Mouse (Mus musculus) midbrain, embryonic 11.5 days (tissue): ENCODE data around the gene Stx8. TPM values are rescaled to one million over a fixed set of nuclear protein-coding genes. Genes with fewer than 3 reads are reported as not detected.

ENCODE experiments used
- ATAC-seq: fragments of 200-750 bp; cut with Nextera tagmentation; 2 replicates; pipeline ENCODE4 v1.8.0; 2017; ENCODE audit warnings: moderate TSS enrichment, moderate library complexity; ENCODE audit not compliant: low FRiP score
- DNase-seq: peaks from one replicate; pipeline ENCODE4 v3.0.0; 2015; ENCODE audit warnings: low spot score; ENCODE audit errors: missing footprints
- H3K27ac ChIP-seq: fragments of 300-500 bp; sonication (generic); 2 replicates; pipeline ENCODE4 v1.5.1; 2014; ENCODE audit warnings: low read depth, low read length
- H3K27me3 ChIP-seq: fragments of 300-500 bp; sonication (generic); 2 replicates; pipeline ENCODE4 v1.6.1; 2014; ENCODE audit warnings: mild to moderate bottlenecking, low read length, moderate library complexity, mixed read lengths; ENCODE audit not compliant: control insufficient read depth, insufficient read depth
- H3K36me3 ChIP-seq: fragments of 300-500 bp; sonication (generic); 2 replicates; pipeline ENCODE4 v1.6.1; 2014; ENCODE audit warnings: mild to moderate bottlenecking, low read length, moderate library complexity, mixed read lengths; ENCODE audit not compliant: control insufficient read depth, insufficient read depth
- H3K4me1 ChIP-seq: fragments of 300-500 bp; sonication (generic); 2 replicates; pipeline ENCODE4 v1.6.1; 2014; ENCODE audit warnings: low read length; ENCODE audit not compliant: control insufficient read depth, insufficient read depth
- H3K4me2 ChIP-seq: fragments of 300-500 bp; sonication (generic); 2 replicates; pipeline ENCODE4 v1.6.1; 2014; ENCODE audit warnings: mild to moderate bottlenecking, moderate library complexity
- H3K4me3 ChIP-seq: fragments of 300-500 bp; sonication (generic); 2 replicates; pipeline ENCODE4 v1.5.1; 2014; ENCODE audit warnings: low read depth, low read length
- H3K9ac ChIP-seq: fragments of 300-500 bp; sonication (generic); 2 replicates; pipeline ENCODE4 v1.6.1; 2014; ENCODE audit warnings: low read length
- H3K9me3 ChIP-seq: fragments of 300-500 bp; sonication (generic); 2 replicates; pipeline ENCODE4 v1.6.1; 2016; ENCODE audit warnings: low read length; ENCODE audit not compliant: control insufficient read depth
- WGBS: fragments of 180-500 bp; shearing (Covaris S2); extraction: QIAGEN DNeasy Blood & Tissue Kit; methylation state at CpG from one replicate; pipeline ENCODE4 v1.1.7; 2014; 5-methylcytosine and 5-hydroxymethylcytosine counted together
- polyA plus RNA-seq: library from polyadenylated mRNA; unstranded; fragments of >200 nt; fragmentation: Nextera tagmentation; extraction: Ambion mirVana; gene quantifications from 2 replicates; pipeline ENCODE4 v1.2.1, GENCODE M21; 2014

The Stx8 gene
- polyA plus RNA-seq, 1 experiment from 2014 or later, result 55.3 TPM

DNA sequence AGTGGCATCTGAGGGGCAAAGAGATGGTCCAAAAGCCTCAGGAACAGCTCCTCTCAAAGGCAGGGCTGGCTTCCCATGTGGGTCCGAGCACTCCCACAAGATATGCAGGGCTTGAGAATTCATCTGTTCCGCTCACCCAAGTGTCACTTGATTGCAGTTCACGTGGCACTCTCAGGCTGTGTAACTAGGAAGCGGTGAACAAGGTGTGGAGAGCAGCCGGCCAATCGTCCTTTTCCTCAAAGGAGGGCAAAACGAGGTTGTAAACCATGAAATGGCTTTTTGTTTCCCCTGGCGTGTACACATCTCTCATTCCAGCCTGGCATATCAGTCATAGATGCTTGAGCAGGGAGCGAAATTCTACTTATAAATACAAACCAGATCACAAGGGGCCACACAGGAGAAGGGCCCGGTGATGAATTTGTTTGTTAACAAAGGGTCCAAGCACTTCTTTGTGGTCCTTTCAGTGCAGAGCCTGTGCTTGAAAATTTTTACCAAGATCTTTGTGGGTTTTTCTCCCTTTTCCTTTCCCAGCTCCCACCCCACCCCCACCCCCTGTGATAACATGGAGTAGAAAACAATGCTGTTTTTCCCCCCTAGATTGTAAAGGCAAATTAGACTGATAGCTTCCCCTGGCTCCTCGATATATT is 147.6 kb downstream of the Stx8 start:
- no peak for ATAC-seq

DNA sequence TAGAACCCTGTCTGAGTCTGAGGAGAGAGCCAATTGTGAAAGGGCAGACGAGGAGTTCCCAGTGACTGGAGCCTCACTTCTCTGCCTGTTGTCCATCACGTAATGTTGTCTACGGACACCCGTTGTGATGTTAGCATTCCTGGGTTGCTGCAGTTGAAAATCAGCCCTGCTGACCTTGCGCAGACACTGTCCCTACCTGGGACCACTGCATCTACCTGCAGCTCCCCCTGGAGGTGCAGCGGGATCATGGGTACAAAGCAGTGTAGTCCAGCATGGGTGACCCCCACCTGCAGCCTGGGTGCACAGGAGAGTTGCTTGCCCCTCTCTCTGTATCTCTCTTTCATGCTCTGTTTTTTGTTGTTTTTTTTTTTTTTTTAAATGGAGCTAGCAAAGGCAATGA is 148.2 kb downstream of the Stx8 start:
- WGBS, result 15% methylated on average over 6 of the region's 6 CpGs
- Histone ChIP-seq H3K9ac (peak overlapping the region; percentile 12; the same call in 1 of the 2 replicates), H3K9me3 (no peaks in the 10 kb centered on the region), H3K4me3 (no peak overlapping the region), H3K36me3 (no peaks in the 10 kb centered on the region), H3K27ac (peak overlapping the region; percentile 20; the same call in 1 of the 2 replicates), H3K27me3 (no peaks in the 10 kb centered on the region), H3K4me1 (peaks cover 11% of the 10 kb centered on the region), H3K4me2 (peak overlapping the region; percentile 15; the same call in 1 of the 2 replicates)
- DNase-seq, result no peak
- ATAC-seq, result 0 out of 2 replicates have a peak, but pooled peaks have one; percentile 33

More for the DNA sequence above, 147.6 kb downstream of the Stx8 start:
- Histone ChIP-seq H3K4me1 (peaks cover 11% of the 10 kb centered on the region), H3K36me3 (no peaks in the 10 kb centered on the region), H3K9ac (peak overlapping the region; percentile 12; the same call in 1 of the 2 replicates), H3K4me2 (no peak overlapping the region), H3K4me3 (no peak overlapping the region), H3K27me3 (no peaks in the 10 kb centered on the region), H3K27ac (peak overlapping the region; percentile 51; the same call in 1 of the 2 replicates), H3K9me3 (no peaks in the 10 kb centered on the region)
- WGBS, result 40% methylated on average over 11 of the region's 11 CpGs
- DNase-seq, result peak; percentile 92

DNA sequence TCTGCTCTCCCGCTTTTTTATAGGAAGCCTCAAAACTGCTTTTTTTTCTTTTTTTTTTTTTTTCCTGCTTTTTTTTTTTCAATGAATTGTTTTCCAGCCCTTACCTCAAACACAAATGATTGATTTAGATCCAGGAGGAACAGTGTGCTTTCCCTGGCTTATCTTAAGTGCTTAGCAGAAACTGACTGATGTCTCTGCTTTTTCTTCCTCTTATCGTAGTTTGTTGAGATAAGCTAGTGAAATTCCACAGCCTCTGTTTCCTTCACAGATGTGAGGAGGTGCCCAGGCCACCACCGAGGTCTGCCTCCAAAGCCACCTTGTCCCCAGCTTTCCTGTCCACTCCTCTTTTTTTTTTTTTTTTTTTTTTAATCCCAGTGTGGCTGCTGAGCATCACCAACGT is 150.2 kb downstream of the Stx8 start:
- H3K4me3 ChIP-seq, result no peak overlapping the region
- H3K4me1 ChIP-seq, result peaks cover 23% of the 10 kb centered on the region
- H3K9me3 ChIP-seq, result no peaks in the 10 kb centered on the region
- no peaks in the 10 kb centered on the region for H3K36me3 ChIP-seq
- DNase-seq (no peak), ATAC-seq (no peak)
- H3K9ac ChIP-seq, result no peak overlapping the region
- H3K27ac ChIP-seq, result no peak overlapping the region
- no peak overlapping the region for H3K4me2 ChIP-seq
- H3K27me3 ChIP-seq, result no peaks in the 10 kb centered on the region
- 67% methylated on average over 4 of the region's 4 CpGs for WGBS

DNA sequence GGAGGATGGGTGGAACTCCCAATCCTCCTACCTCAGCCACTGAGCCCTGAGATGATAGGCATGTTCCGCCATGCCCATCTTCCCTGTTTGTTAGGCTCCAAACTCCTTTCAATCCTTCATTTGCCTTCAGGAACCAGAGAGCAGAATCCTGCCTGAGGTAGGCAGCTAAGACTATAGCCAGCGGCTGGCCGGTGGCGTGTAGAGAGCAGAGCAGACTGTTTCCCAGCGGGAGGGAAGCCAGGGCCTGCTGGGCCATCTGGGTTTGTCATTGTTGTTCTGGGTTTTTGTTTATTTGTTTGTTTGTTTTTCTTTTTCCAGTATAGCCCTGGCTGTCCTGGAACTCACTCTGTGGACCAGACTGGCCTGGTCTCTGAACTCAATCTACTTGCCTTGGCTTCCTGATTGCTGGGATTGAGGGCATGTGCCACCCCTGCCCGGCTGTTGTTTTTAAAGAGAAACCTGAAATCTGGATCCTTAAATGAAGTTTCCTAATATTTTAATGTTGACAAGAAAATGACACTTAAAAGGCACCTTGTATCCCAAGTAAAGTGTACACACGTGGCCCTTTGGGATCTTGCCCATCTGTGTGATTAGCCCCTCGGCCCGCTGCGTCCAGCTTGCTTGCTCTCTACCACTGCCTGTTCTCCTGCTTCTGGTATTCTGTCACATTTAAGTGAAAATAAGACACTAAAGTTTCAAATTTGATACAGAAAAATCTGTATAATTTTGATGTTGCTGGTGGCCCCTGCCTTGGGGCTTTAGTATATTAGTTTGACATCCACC is 152.1 kb downstream of the Stx8 start:
- H3K9me3 ChIP-seq, result no peaks in the 10 kb centered on the region
- H3K4me1 ChIP-seq, result peaks cover 34% of the 10 kb centered on the region
- ATAC-seq (no peak), DNase-seq (no peak)
- 89% methylated on average over 10 of the region's 10 CpGs for WGBS
- no peak overlapping the region for H3K9ac ChIP-seq
- H3K27me3 ChIP-seq, result no peaks in the 10 kb centered on the region
- H3K27ac ChIP-seq, result no peak overlapping the region
- H3K4me3 ChIP-seq, result no peak overlapping the region
- no peak overlapping the region for H3K4me2 ChIP-seq
- H3K36me3 ChIP-seq, result no peaks in the 10 kb centered on the region

- peaks cover 30% of the 10 kb centered on the region for H3K4me1 ChIP-seq
- no peaks in the 10 kb centered on the region for H3K9me3 ChIP-seq
- WGBS, result 80% methylated on average over 4 of the region's 4 CpGs
- ATAC-seq (no peak), DNase-seq (no peak)
- no peak overlapping the region for H3K27ac ChIP-seq
- no peaks in the 10 kb centered on the region for H3K27me3 ChIP-seq
- H3K4me3 ChIP-seq, result no peak overlapping the region
- no peak overlapping the region for H3K4me2 ChIP-seq
- H3K36me3 ChIP-seq, result no peaks in the 10 kb centered on the region
- no peak overlapping the region for H3K9ac ChIP-seq
Observed at GRCm38 (mm10) chr11:68118679-68119078, 152.7 kb downstream of the Stx8 start.

DNA sequence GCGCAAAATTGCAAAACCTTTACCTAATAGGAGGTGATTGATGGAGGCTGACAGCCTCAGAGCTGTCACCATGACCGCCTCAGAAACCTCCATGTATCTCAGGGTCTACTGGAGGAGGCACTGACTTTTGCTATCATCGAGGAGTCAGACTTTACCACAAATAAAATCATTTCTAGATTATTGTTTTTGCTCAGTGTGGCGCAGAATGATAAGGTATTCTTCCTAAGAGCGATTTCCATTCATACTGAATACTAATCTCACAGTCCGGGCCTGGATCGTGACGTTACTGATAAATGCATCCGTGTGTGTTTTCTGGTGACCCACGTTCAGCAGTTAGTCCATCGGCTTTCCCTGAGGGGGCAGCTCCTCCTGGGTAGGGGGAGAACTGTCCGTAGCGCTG is 153.1 kb downstream of the Stx8 start:
- Histone ChIP-seq H3K9me3 (no peaks in the 10 kb centered on the region), H3K4me2 (no peak overlapping the region), H3K9ac (no peak overlapping the region), H3K27ac (no peak overlapping the region), H3K4me1 (peaks cover 25% of the 10 kb centered on the region), H3K36me3 (no peaks in the 10 kb centered on the region), H3K27me3 (no peaks in the 10 kb centered on the region), H3K4me3 (no peak overlapping the region)
- DNase-seq (no peak), ATAC-seq (no peak)
- WGBS, result 77% methylated on average over 13 of the region's 13 CpGs

DNA sequence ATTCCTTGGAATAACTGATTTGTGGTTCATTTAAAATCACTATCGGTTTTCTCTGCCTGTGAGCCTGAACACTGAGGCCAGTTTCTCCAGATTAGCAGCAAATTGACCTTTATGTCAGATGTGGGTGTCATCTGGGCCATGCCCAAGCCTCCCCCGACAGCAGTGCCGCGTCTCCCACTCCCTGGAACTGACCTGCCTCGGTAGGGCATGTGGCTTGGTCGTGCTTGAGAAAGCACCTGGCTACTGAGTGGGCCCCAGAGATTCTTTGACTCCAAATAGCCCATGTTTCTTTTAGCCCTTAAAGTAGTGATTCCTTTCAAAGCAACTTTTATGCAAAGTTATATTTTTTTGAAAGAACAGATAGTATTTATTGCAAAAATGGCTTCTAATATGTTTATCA is 155.3 kb downstream of the Stx8 start:
- no peaks in the 10 kb centered on the region for H3K36me3 ChIP-seq
- no peak overlapping the region for H3K9ac ChIP-seq
- no peaks in the 10 kb centered on the region for H3K27me3 ChIP-seq
- ATAC-seq (no peak), DNase-seq (peak; percentile 85)
- peaks cover 23% of the 10 kb centered on the region for H3K4me1 ChIP-seq
- no peaks in the 10 kb centered on the region for H3K9me3 ChIP-seq
- WGBS, result 13% methylated on average over 6 of the region's 6 CpGs
- H3K4me2 ChIP-seq, result no peak overlapping the region
- no peak overlapping the region for H3K27ac ChIP-seq
- no peak overlapping the region for H3K4me3 ChIP-seq

DNA sequence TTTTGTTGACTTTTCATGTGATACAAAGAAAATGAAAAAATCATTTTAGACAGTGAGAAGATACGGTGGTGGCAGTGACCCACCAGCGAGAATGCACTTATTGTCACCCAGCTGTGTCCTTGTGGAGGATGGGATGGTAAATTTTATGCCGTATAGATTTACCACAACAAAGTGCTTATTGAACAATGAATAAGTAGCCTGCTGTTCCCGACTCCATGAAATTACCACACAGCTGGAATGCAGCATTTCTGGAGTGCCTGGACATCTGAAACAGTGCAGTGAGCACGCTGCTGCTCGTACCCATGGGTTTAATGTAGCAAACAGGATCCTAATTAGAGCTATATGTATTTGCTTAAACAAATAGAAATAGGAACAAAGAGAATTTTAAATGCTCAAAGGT is 155.7 kb downstream of the Stx8 start:
- 22% methylated on average over 6 of the region's 6 CpGs for WGBS

DNA sequence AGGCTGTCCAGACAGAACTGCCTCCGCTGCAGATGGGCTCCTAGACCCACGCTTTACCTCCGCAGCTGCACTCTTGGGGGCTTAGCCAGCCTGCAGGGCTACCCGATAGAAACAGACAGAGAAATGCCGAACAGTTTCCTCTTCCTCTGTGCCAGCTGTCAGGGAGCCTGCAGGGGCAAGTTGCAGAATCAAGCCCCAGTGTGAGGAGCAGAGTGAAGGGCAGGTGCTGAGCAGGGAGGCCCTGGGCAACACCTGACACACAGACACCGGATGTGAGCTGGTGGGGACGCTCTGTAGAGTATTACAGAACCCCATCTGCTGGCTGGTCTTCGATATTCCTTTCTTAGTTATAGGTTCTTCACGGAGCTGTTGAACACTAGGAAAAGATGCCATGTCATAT is 160.1 kb downstream of the Stx8 start:
- Histone ChIP-seq H3K36me3 (no peaks in the 10 kb centered on the region), H3K9me3 (no peaks in the 10 kb centered on the region), H3K27ac (no peak overlapping the region), H3K4me2 (no peak overlapping the region), H3K4me3 (no peak overlapping the region), H3K27me3 (no peaks in the 10 kb centered on the region), H3K9ac (no peak overlapping the region), H3K4me1 (peaks cover 11% of the 10 kb centered on the region)
- ATAC-seq, result no peak
- no peak for DNase-seq
- WGBS, result 90% methylated on average over 9 of the region's 9 CpGs

More for the DNA sequence above, 155.7 kb downstream of the Stx8 start:
- H3K9me3 ChIP-seq, result no peaks in the 10 kb centered on the region
- H3K27me3 ChIP-seq, result no peaks in the 10 kb centered on the region
- ATAC-seq (no peak), DNase-seq (peak; percentile 87)
- H3K27ac ChIP-seq, result no peak overlapping the region
- no peak overlapping the region for H3K4me2 ChIP-seq
- H3K4me1 ChIP-seq, result peaks cover 23% of the 10 kb centered on the region
- no peak overlapping the region for H3K4me3 ChIP-seq
- H3K9ac ChIP-seq, result no peak overlapping the region
- no peaks in the 10 kb centered on the region for H3K36me3 ChIP-seq
